Mouse (Mus musculus): ENCODE measurements around the gene Heatr6. TPM values are rescaled to one million over a fixed set of nuclear protein-coding genes. Genes with fewer than 3 reads are reported as not detected.
A peak's percentile ranks its signal among the peaks of the same experiment; 100 is the strongest.

Gene Heatr6
- polyA plus RNA-seq, 1 experiment from 2014 or later: 28.7 TPM

DNA sequence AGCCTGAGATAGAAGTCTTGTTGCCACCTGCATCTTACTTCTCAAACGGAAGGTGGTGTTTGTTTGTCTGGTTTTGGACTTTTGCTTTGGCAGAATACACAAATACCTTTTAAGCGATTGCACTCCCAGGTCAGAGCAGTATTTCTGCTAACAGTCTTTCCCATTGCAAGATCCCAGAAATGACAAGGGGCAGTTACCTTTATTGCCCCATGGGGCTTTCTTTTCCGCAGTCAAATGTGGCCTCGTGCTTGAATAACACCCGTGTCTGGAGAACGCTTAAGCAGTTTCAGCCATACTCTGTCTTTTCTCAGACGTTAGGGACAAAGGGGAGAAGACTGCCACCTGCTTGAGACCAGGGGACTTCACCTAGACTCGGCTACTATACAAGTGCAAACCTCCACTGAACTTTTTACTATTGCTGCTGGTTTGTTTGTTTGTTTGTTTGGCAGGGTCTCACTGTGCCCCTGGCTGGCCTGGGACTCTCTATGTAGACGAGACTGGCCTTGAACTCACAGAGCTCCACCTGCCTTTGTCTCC, 65.2 kb downstream of the Heatr6 start:
- no peaks in the 10 kb centered on the region for H3K36me3 ChIP-seq (ENCODE audit: control insufficient read depth, insufficient read depth, low read length)
- H3K27me3 ChIP-seq (ENCODE audit: control insufficient read depth, insufficient read depth, low read length): no peaks in the 10 kb centered on the region
- whole genome bisulfite sequencing: 51% methylated on average over 9 of the region's 9 CpGs
- no peak overlapping the region for H3K4me3 ChIP-seq (ENCODE audit: low read depth, low read length)
- H3K9ac ChIP-seq (replicated peaks; ENCODE audit: low read depth, low read length): no peak overlapping the region
- H3K27ac ChIP-seq (ENCODE audit: low read length): no peak overlapping the region
- H3K4me2 ChIP-seq (replicated peaks; ENCODE audit: low read depth, low read length): no peak overlapping the region
- no peaks in the 10 kb centered on the region for H3K9me3 ChIP-seq (ENCODE audit: control insufficient read depth, low read depth, low read length)
- no peak for ATAC-seq (ENCODE audit: insufficient number of reproducible peaks, insufficient read depth, low FRiP score, low read depth)
- H3K4me1 ChIP-seq (ENCODE audit: control insufficient read depth, insufficient read depth, low read length): no peaks in the 10 kb centered on the region

- 53% methylated on average over 10 of the region's 10 CpGs for WGBS
- no peak overlapping the region for H3K4me3 ChIP-seq (ENCODE audit: low read depth, low read length)
- H3K4me2 ChIP-seq (replicated peaks; ENCODE audit: low read depth, low read length): no peak overlapping the region
- no peaks in the 10 kb centered on the region for H3K27me3 ChIP-seq (ENCODE audit: control insufficient read depth, insufficient read depth, low read length)
- H3K36me3 ChIP-seq (ENCODE audit: control insufficient read depth, insufficient read depth, low read length): no peaks in the 10 kb centered on the region
- H3K9me3 ChIP-seq (ENCODE audit: control insufficient read depth, low read depth, low read length): no peaks in the 10 kb centered on the region
- H3K27ac ChIP-seq (ENCODE audit: low read length): peak overlapping the region; percentile 27; the same call in 1 of the 2 replicates
- H3K4me1 ChIP-seq (ENCODE audit: control insufficient read depth, insufficient read depth, low read length): no peaks in the 10 kb centered on the region
- no peak overlapping the region for H3K9ac ChIP-seq (replicated peaks; ENCODE audit: low read depth, low read length)
- ATAC-seq (ENCODE audit: insufficient number of reproducible peaks, insufficient read depth, low FRiP score, low read depth): peak; percentile 74
Observed at GRCm38 (mm10) chr11:83819806-83820483, 66.4 kb downstream of the Heatr6 start.

DNA sequence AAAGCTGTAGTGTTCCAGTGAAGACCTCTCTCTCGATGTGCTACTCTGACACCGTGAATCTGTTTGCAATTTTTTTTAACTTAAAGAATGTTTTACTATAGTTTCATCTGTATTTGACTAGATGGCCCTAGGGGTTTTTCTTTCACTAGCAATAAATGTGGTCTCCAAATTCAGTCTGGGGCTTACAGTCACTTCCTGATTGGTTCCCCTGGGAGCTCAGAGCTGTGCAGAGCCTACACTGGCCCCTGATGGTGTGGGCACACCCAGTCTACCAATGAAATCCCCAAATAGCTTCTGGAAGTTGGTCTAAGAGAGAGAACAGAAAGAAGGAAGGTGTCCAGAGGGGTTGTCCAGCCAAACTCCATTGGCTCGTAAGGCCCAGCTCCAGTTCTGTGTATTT, 72.6 kb downstream of the Heatr6 start:
- 84% methylated on average over 3 of the region's 3 CpGs for WGBS
- Histone ChIP-seq H3K4me3 (ENCODE audit: low read depth, low read length) (no peak overlapping the region), H3K4me1 (ENCODE audit: control insufficient read depth, insufficient read depth, low read length) (no peaks in the 10 kb centered on the region), H3K4me2 (replicated peaks; ENCODE audit: low read depth, low read length) (no peak overlapping the region), H3K27ac (ENCODE audit: low read length) (no peak overlapping the region), H3K9me3 (ENCODE audit: control insufficient read depth, low read depth, low read length) (no peaks in the 10 kb centered on the region), H3K27me3 (ENCODE audit: control insufficient read depth, insufficient read depth, low read length) (no peaks in the 10 kb centered on the region), H3K9ac (replicated peaks; ENCODE audit: low read depth, low read length) (no peak overlapping the region), H3K36me3 (ENCODE audit: control insufficient read depth, insufficient read depth, low read length) (no peaks in the 10 kb centered on the region)
- ATAC-seq (ENCODE audit: insufficient number of reproducible peaks, insufficient read depth, low FRiP score, low read depth): no peak

DNA sequence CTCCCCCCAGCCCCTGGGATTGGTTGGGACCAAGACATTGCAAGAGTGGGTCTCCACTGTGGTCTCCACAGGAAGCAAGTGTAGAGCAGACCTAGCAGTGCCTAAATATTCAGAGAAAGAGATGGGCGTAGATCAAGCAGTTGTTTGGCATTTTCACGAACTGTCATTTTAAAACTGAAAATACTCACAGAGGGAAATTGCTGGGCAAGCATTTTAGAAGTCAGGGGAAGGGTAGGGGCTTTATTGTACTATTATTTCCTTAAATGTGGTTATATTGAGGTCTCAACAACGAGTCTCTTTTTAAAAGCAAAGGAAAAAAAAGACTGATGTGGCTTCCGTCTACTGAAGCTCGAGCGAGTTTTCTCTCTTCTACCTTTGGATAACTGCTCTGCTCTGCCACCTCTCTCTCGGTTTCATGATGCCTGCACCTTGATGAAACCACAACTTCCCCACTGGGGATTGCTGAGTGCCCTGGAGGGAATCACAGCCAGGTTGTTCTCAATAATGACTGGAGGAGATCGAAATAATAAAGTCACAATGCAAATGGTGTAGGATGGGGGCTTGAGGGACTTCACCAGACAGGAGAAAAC, 75.2 kb downstream of the Heatr6 start:
- ATAC-seq (ENCODE audit: insufficient number of reproducible peaks, insufficient read depth, low FRiP score, low read depth): no peak
- Histone ChIP-seq H3K27ac (ENCODE audit: low read length) (no peak overlapping the region), H3K4me2 (replicated peaks; ENCODE audit: low read depth, low read length) (no peak overlapping the region), H3K4me1 (ENCODE audit: control insufficient read depth, insufficient read depth, low read length) (no peaks in the 10 kb centered on the region), H3K9me3 (ENCODE audit: control insufficient read depth, low read depth, low read length) (no peaks in the 10 kb centered on the region), H3K9ac (replicated peaks; ENCODE audit: low read depth, low read length) (no peak overlapping the region), H3K27me3 (ENCODE audit: control insufficient read depth, insufficient read depth, low read length) (no peaks in the 10 kb centered on the region), H3K4me3 (ENCODE audit: low read depth, low read length) (no peak overlapping the region), H3K36me3 (ENCODE audit: control insufficient read depth, insufficient read depth, low read length) (no peaks in the 10 kb centered on the region)
- 82% methylated on average over 8 of the region's 8 CpGs for WGBS

GRCm38 (mm10) chr11:83832389-83832788, 78.9 kb downstream of the Heatr6 start:
- ATAC-seq (ENCODE audit: insufficient number of reproducible peaks, insufficient read depth, low FRiP score, low read depth): no peak
- H3K36me3 ChIP-seq (ENCODE audit: control insufficient read depth, insufficient read depth, low read length): no peaks in the 10 kb centered on the region
- no peaks in the 10 kb centered on the region for H3K27me3 ChIP-seq (ENCODE audit: control insufficient read depth, insufficient read depth, low read length)
- WGBS: 52% methylated on average over 8 of the region's 8 CpGs
- no peak overlapping the region for H3K27ac ChIP-seq (ENCODE audit: low read length)
- H3K9ac ChIP-seq (replicated peaks; ENCODE audit: low read depth, low read length): no peak overlapping the region
- no peak overlapping the region for H3K4me2 ChIP-seq (replicated peaks; ENCODE audit: low read depth, low read length)
- no peak overlapping the region for H3K4me3 ChIP-seq (ENCODE audit: low read depth, low read length)
- H3K4me1 ChIP-seq (ENCODE audit: control insufficient read depth, insufficient read depth, low read length): no peaks in the 10 kb centered on the region
- no peaks in the 10 kb centered on the region for H3K9me3 ChIP-seq (ENCODE audit: control insufficient read depth, low read depth, low read length)

Other genes with a start within 250 kb of the Heatr6 start
- not detected in 2 replicates for gene Heatr9, start 231.5 kb upstream of the Heatr6 start, polyA plus RNA-seq (2014; fragmentation: Nextera tagmentation; extraction: Ambion mirVana)
- 0.69 and 1.0 TPM in 2 replicates for gene Ccl5, start 223.2 kb upstream of the Heatr6 start, polyA plus RNA-seq (2014; fragmentation: Nextera tagmentation; extraction: Ambion mirVana)
- 1.9 and 4.4 TPM in 2 replicates for gene Ccl9, start 175.1 kb upstream of the Heatr6 start, polyA plus RNA-seq (2014; fragmentation: Nextera tagmentation; extraction: Ambion mirVana)
- 2.2 and 3.4 TPM in 2 replicates for gene Ccl6, start 160.6 kb upstream of the Heatr6 start, polyA plus RNA-seq (2014; fragmentation: Nextera tagmentation; extraction: Ambion mirVana)
- gene Rpl9-ps1, start 108.1 kb upstream of the Heatr6 start, polyA plus RNA-seq (2014; fragmentation: Nextera tagmentation; extraction: Ambion mirVana): not detected in 2 replicates
- 0.46 TPM in 1 of 2 replicates, not detected in the other for gene Ccl3, start 104.3 kb upstream of the Heatr6 start, polyA plus RNA-seq (2014; fragmentation: Nextera tagmentation; extraction: Ambion mirVana)
- gene Ccl4, start 91.1 kb upstream of the Heatr6 start, polyA plus RNA-seq (2014; fragmentation: Nextera tagmentation; extraction: Ambion mirVana): 0.68 TPM in 1 of 2 replicates, not detected in the other
- gene Wfdc17, start 49.7 kb upstream of the Heatr6 start, polyA plus RNA-seq (2014; fragmentation: Nextera tagmentation; extraction: Ambion mirVana): 1.2 and 2.0 TPM in 2 replicates
- gene Wfdc18, start 44.7 kb upstream of the Heatr6 start, polyA plus RNA-seq (2014; fragmentation: Nextera tagmentation; extraction: Ambion mirVana): 0.54 TPM in 1 of 2 replicates, not detected in the other
- gene Wfdc21, start 6.8 kb upstream of the Heatr6 start, polyA plus RNA-seq (2014; fragmentation: Nextera tagmentation; extraction: Ambion mirVana): 1.6 TPM in 1 of 2 replicates, not detected in the other
- 6.4 and 8.2 TPM in 2 replicates for gene Hnf1b, start 96.4 kb downstream of the Heatr6 start, polyA plus RNA-seq (2014; fragmentation: Nextera tagmentation; extraction: Ambion mirVana)
- gene Ddx52, start 188.4 kb downstream of the Heatr6 start, polyA plus RNA-seq (2014; fragmentation: Nextera tagmentation; extraction: Ambion mirVana): 32.3 and 36.9 TPM in 2 replicates
- 13.8 and 15.0 TPM in 2 replicates for gene Synrg, start 210.7 kb downstream of the Heatr6 start, polyA plus RNA-seq (2014; fragmentation: Nextera tagmentation; extraction: Ambion mirVana)